Mouse (Mus musculus) liver, adult 2 months (tissue): ENCODE measurements around the gene Sema4a.

Source experiments
- CTCF ChIP-seq: fragments of 200-500 bp; IDR thresholded peaks from 2 replicates; pipeline ENCODE4 v1.5.1; 2011; ENCODE audit warnings: low read depth, low read length, control low read depth
- POLR2A ChIP-seq: fragments of 200-500 bp; IDR thresholded peaks from 2 replicates; pipeline ENCODE4 v1.6.1; 2011; ENCODE audit warnings: low read length, control low read depth; ENCODE audit not compliant: insufficient read depth; ENCODE audit errors: extremely low read depth

DNA sequence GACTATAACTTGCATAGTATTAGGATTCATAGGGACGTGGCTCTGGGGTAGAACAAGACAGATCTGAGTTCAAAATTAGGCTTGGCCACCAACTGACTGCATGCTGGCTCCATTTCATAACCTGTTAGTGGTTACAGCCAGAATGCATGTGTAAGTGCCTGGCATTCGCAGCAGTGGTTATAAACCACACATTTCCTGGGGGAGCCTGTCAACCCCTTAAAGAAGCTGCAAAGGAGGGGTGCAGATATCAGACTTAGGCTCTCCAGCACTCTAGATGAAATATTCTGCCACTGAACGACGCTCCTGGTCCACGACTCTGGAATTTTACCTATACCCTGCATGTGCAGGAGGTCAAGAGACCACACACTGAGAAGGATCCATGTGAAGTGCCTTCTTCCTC is 8.7 kb downstream of the Sema4a start:
- TF ChIP-seq CTCF (no peak), POLR2A (no peak)
